Comparison of ENCODE assay signal across 11 mouse cellular contexts in the genomic region with DNA sequence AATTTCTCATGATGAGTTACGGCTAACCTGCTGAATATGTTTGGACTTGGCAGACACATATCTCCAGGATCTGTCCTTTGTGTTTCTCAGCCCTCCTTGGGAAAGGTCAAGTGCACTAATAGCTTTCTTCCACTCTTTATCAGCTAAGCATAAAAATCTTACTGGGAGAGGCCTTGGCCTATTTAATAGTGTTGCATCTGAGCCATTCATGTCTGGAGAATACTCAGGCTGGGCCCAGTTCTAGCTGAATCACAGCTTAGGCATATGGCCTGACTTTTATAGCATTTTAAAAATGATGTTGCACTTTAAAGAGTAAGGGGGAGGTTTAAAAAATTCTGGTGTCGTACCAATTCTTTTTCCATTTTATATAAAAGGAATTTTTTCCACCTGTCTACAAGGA.
"Had no signal": no experiment of that assay in that cellular context is flagged by ENCODE, and none has a peak within 500 bp of the region (broad histone marks: within the 10 kb centered on the region; RNA-seq: fewer than 3 reads in every experiment).

No protein-coding gene starts in this region.

- H3K9ac ChIP-seq: liver, embryonic 13.5 days; midbrain, embryonic 12.5 days; stomach, embryonic 15.5 days had no signal

- H3K9me3 ChIP-seq: liver, embryonic 13.5 days; midbrain, embryonic 12.5 days; stomach, embryonic 15.5 days had no signal

- DNase-seq: kidney, adult 9 months; kidney, postnatal 4 days; liver; liver, embryonic 13.5 days; lung, adult 18-20 months; right cerebral cortex, postnatal 14 days; thymus, postnatal 36 days had no signal

- H3K36me3 ChIP-seq: liver, embryonic 13.5 days; midbrain, embryonic 12.5 days; stomach, embryonic 15.5 days had no signal

- H3K4me2 ChIP-seq: liver, embryonic 13.5 days; midbrain, embryonic 12.5 days; stomach, embryonic 15.5 days had no signal

- H3K4me1 ChIP-seq: liver, embryonic 13.5 days; midbrain, embryonic 12.5 days; stomach, embryonic 15.5 days had no signal

- H3K27ac ChIP-seq: kidney, postnatal 0 days; layer of hippocampus, adult 2 months; liver, embryonic 13.5 days; midbrain, embryonic 12.5 days; stomach, embryonic 15.5 days had no signal

- H3K27me3 ChIP-seq: liver, embryonic 13.5 days; midbrain, embryonic 12.5 days; stomach, embryonic 15.5 days had no signal

- H3K4me3 ChIP-seq: layer of hippocampus, adult 2 months; liver, embryonic 13.5 days; midbrain, embryonic 12.5 days; stomach, embryonic 15.5 days had no signal
